Mouse (Mus musculus) stomach, embryonic 14.5 days (tissue): ENCODE data around the gene Muc3. TPM values are rescaled to one million over a fixed set of nuclear protein-coding genes. Genes with fewer than 3 reads are reported as not detected.
"Not testable (repeated sequence)": the region's sequence is repeated elsewhere in the genome, so short reads cannot be mapped to it uniquely, and the experiment has no call there.

Experiments used
- ATAC-seq: fragments of 200-750 bp; cut with Nextera tagmentation; 2 replicates; pipeline ENCODE4 v1.8.0; 2017; ENCODE audit warnings: low read depth, moderate TSS enrichment; ENCODE audit not compliant: insufficient number of reproducible peaks, insufficient read depth, low FRiP score
- H3K27ac ChIP-seq: fragments of 300-500 bp; sonication (generic); 2 replicates; pipeline ENCODE4 v1.5.1; 2014; ENCODE audit warnings: mild to moderate bottlenecking, low read length, moderate library complexity, mixed read lengths
- H3K27me3 ChIP-seq: fragments of 300-500 bp; sonication (generic); 2 replicates; pipeline ENCODE4 v1.6.1; 2014; ENCODE audit warnings: low read length, control low read depth, mixed read lengths; ENCODE audit not compliant: control insufficient read depth, insufficient read depth
- H3K36me3 ChIP-seq: fragments of 300-500 bp; sonication (generic); 2 replicates; pipeline ENCODE4 v1.6.1; 2014; ENCODE audit warnings: mild to moderate bottlenecking, control low read depth, low read length, moderate library complexity, mixed read lengths; ENCODE audit not compliant: control insufficient read depth, insufficient read depth
- H3K4me1 ChIP-seq: fragments of 300-500 bp; sonication (generic); 2 replicates; pipeline ENCODE4 v1.6.1; 2014; ENCODE audit warnings: low read length, control low read depth, mixed read lengths; ENCODE audit not compliant: control insufficient read depth, insufficient read depth
- H3K4me2 ChIP-seq: fragments of 300-500 bp; sonication (generic); replicated peaks from 2 replicates; pipeline ENCODE4 v1.6.1; 2014; ENCODE audit warnings: low read depth, low read length, control low read depth
- H3K4me3 ChIP-seq: fragments of 300-500 bp; sonication (generic); 2 replicates; pipeline ENCODE4 v1.5.1; 2014; ENCODE audit warnings: low read depth, low read length, control low read depth
- H3K9ac ChIP-seq: fragments of 300-500 bp; sonication (generic); replicated peaks from 2 replicates; pipeline ENCODE4 v1.6.1; 2014; ENCODE audit warnings: low read depth, mild to moderate bottlenecking, control low read depth, low read length, moderate library complexity, mixed read lengths
- H3K9me3 ChIP-seq: fragments of 300-500 bp; sonication (generic); 2 replicates; pipeline ENCODE4 v1.6.1; 2016; ENCODE audit warnings: low read depth, low read length, control low read depth; ENCODE audit not compliant: control insufficient read depth
- WGBS: fragments of 180-500 bp; shearing (Covaris S2); extraction: QIAGEN DNeasy Blood & Tissue Kit; methylation state at CpG from one replicate; pipeline ENCODE4 v1.1.7; 2014; 5-methylcytosine and 5-hydroxymethylcytosine counted together
- polyA plus RNA-seq: library from polyadenylated mRNA; unstranded; fragments of >200 nt; fragmentation: Nextera tagmentation; extraction: Ambion mirVana; gene quantifications from 2 replicates; pipeline ENCODE4 v1.2.1, GENCODE M21; 2014

The Muc3 gene
- polyA plus RNA-seq, result not detected in 2 replicates

GRCm38 (mm10) chr5:137149272-137149882, at the start of gene Muc3:
Gene Muc3 (minus strand): TSS chr5:137149322.
- H3K4me2 ChIP-seq, H3K4me1 ChIP-seq, H3K27me3 ChIP-seq, ATAC-seq, H3K9me3 ChIP-seq, H3K27ac ChIP-seq, H3K9ac ChIP-seq, H3K36me3 ChIP-seq, H3K4me3 ChIP-seq: not testable (repeated sequence)

- Histone ChIP-seq H3K4me2 (no peak overlapping the region), H3K27me3 (no peaks in the 10 kb centered on the region), H3K4me3 (no peak overlapping the region), H3K4me1 (no peaks in the 10 kb centered on the region), H3K9me3 (no peaks in the 10 kb centered on the region), H3K36me3 (no peaks in the 10 kb centered on the region), H3K9ac (no peak overlapping the region), H3K27ac (no peak overlapping the region)
- ATAC-seq, result no peak
- 68% methylated on average over 8 of the region's 8 CpGs for WGBS
These were observed 45.5 kb upstream of the Muc3 start for GRCm38 (mm10) chr5:137194488-137195120.

- H3K4me2 ChIP-seq, result no peak overlapping the region
These were observed 44.3 kb upstream of the Muc3 start for GRCm38 (mm10) chr5:137193279-137193952.

GRCm38 (mm10) chr5:137189326-137189725, 40.2 kb upstream of the Muc3 start:
- Histone ChIP-seq H3K36me3 (no peaks in the 10 kb centered on the region), H3K27ac (no peak overlapping the region), H3K9me3 (no peaks in the 10 kb centered on the region), H3K9ac (no peak overlapping the region; the same call in 1 of the 2 replicates), H3K27me3 (no peaks in the 10 kb centered on the region), H3K4me1 (no peaks in the 10 kb centered on the region), H3K4me2 (peak overlapping the region; percentile 54), H3K4me3 (peak overlapping the region; percentile 51)
- WGBS, result 3% methylated on average over 34 of the region's 34 CpGs
- no peak for ATAC-seq

More at GRCm38 (mm10) chr5:137193279-137193952, 44.3 kb upstream of the Muc3 start:
- no peaks in the 10 kb centered on the region for H3K9me3 ChIP-seq
- 74% methylated on average over 8 of the region's 8 CpGs for WGBS
- H3K4me1 ChIP-seq, result no peaks in the 10 kb centered on the region
- no peak overlapping the region for H3K27ac ChIP-seq
- H3K4me3 ChIP-seq, result no peak overlapping the region
- no peaks in the 10 kb centered on the region for H3K36me3 ChIP-seq
- no peak overlapping the region for H3K9ac ChIP-seq
- H3K27me3 ChIP-seq, result no peaks in the 10 kb centered on the region
- no peak for ATAC-seq

- ATAC-seq, result no peak
- H3K27ac ChIP-seq, result no peak overlapping the region
- H3K4me3 ChIP-seq, result no peak overlapping the region
- no peak overlapping the region for H3K4me2 ChIP-seq
- WGBS, result 87% methylated on average over 8 of the region's 8 CpGs
- no peak overlapping the region for H3K9ac ChIP-seq
- no peaks in the 10 kb centered on the region for H3K36me3 ChIP-seq
- H3K9me3 ChIP-seq, result no peaks in the 10 kb centered on the region
- H3K27me3 ChIP-seq, result no peaks in the 10 kb centered on the region
- H3K4me1 ChIP-seq, result no peaks in the 10 kb centered on the region
These were observed 36.2 kb upstream of the Muc3 start for GRCm38 (mm10) chr5:137185362-137185761.

- H3K27me3 ChIP-seq, result no peaks in the 10 kb centered on the region
- H3K27ac ChIP-seq, result no peak overlapping the region
- H3K4me3 ChIP-seq, result no peak overlapping the region
- WGBS, result 72% methylated on average over 8 of the region's 8 CpGs
- no peak overlapping the region for H3K9ac ChIP-seq
- no peaks in the 10 kb centered on the region for H3K9me3 ChIP-seq
- H3K4me1 ChIP-seq, result no peaks in the 10 kb centered on the region
- ATAC-seq, result no peak
- no peaks in the 10 kb centered on the region for H3K36me3 ChIP-seq
- no peak overlapping the region for H3K4me2 ChIP-seq
These were observed 30.7 kb upstream of the Muc3 start for GRCm38 (mm10) chr5:137179646-137180374.

- Histone ChIP-seq H3K4me1 (no peaks in the 10 kb centered on the region), H3K27me3 (no peaks in the 10 kb centered on the region), H3K9me3 (no peaks in the 10 kb centered on the region), H3K27ac (no peak overlapping the region), H3K4me2 (no peak overlapping the region), H3K9ac (no peak overlapping the region), H3K4me3 (no peak overlapping the region), H3K36me3 (no peaks in the 10 kb centered on the region)
- ATAC-seq, result no peak
- WGBS, result 68% methylated on average over 6 of the region's 6 CpGs
These were observed 24.8 kb upstream of the Muc3 start for GRCm38 (mm10) chr5:137173967-137174366.

- Histone ChIP-seq H3K4me2 (no peak overlapping the region), H3K27ac (no peak overlapping the region), H3K9ac (no peak overlapping the region), H3K4me3 (no peak overlapping the region), H3K4me1 (no peaks in the 10 kb centered on the region), H3K27me3 (no peaks in the 10 kb centered on the region), H3K9me3 (no peaks in the 10 kb centered on the region), H3K36me3 (no peaks in the 10 kb centered on the region)
- 11% methylated on average over 1 of the region's 1 CpGs for WGBS
- ATAC-seq, result no peak
These were observed 23.5 kb upstream of the Muc3 start for GRCm38 (mm10) chr5:137172591-137172990.
